Mouse (Mus musculus): ENCODE measurements around the gene Gm765. TPM values are rescaled to one million over a fixed set of nuclear protein-coding genes. Genes with fewer than 3 reads are reported as not detected.

The Gm765 gene
- polyA plus RNA-seq, 1 experiment from 2014 or later: not detected

- Histone ChIP-seq H3K4me2 (no peak overlapping the region), H3K4me1 (replicated peaks) (no peaks in the 10 kb centered on the region), H3K9me3 (replicated peaks) (no peaks in the 10 kb centered on the region), H3K36me3 (no peaks in the 10 kb centered on the region), H3K4me3 (no peak overlapping the region), H3K9ac (no peak overlapping the region), H3K27ac (no peak overlapping the region), H3K27me3 (no peaks in the 10 kb centered on the region)
- 51% methylated on average over 3 of the region's 3 CpGs for WGBS
- ATAC-seq (replicated peaks; ENCODE audit: insufficient number of reproducible peaks, insufficient read depth, low FRiP score, low read depth): no peak
Measured at GRCm38 (mm10) chr6:98288316-98288715, 54.2 kb downstream of the Gm765 start.

DNA sequence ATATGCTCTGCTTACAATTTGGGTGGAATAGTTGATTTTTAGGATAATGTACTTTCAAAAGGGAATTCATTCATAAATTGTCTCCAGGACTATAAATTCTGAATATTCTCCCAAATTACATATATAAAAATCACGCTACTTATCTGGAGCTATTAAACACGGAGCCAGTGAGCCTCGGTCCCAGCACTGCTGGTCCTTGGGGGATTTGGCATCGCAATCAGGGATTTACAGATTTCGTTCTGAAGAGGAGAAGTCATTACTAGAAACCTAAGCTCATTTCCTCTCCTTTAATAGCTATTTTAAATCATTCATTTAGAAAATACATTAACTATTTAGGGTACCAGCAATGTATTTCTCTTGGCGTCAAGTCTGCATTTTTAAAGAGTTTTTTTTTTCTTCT lies 55.0 kb downstream of the Gm765 start:
- Histone ChIP-seq H3K27me3 (no peaks in the 10 kb centered on the region), H3K36me3 (no peaks in the 10 kb centered on the region), H3K27ac (no peak overlapping the region), H3K4me3 (no peak overlapping the region), H3K4me1 (replicated peaks) (no peaks in the 10 kb centered on the region), H3K9ac (no peak overlapping the region), H3K4me2 (no peak overlapping the region), H3K9me3 (replicated peaks) (no peaks in the 10 kb centered on the region)
- WGBS: 69% methylated on average over 6 of the region's 6 CpGs
- ATAC-seq (replicated peaks; ENCODE audit: insufficient number of reproducible peaks, insufficient read depth, low FRiP score, low read depth): no peak

DNA sequence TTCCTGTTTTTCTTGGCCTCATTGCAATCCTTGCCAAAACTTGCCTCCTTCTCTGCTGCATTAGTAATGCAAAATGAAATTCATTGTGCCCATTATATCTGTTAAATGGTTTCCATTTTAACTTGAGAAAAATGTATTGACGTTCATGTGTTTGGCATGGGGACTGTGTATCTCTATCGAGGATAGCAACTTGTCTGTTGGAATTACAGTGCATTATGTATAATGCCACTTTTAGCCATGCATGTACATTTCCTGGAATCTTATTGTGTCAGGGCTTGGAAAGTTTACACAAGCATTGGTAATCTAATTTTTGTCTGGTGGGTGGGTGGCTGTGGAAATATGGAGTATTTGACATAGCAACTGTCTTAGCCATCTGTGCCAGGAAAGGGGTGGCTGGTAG lies 57.4 kb downstream of the Gm765 start:
- Histone ChIP-seq H3K4me1 (replicated peaks) (no peaks in the 10 kb centered on the region), H3K9ac (no peak overlapping the region), H3K4me3 (no peak overlapping the region), H3K36me3 (no peaks in the 10 kb centered on the region), H3K27me3 (no peaks in the 10 kb centered on the region), H3K9me3 (replicated peaks) (no peaks in the 10 kb centered on the region), H3K4me2 (no peak overlapping the region), H3K27ac (no peak overlapping the region)
- no peak for ATAC-seq (replicated peaks; ENCODE audit: insufficient number of reproducible peaks, insufficient read depth, low FRiP score, low read depth)
- 68% methylated on average over 2 of the region's 2 CpGs for WGBS

DNA sequence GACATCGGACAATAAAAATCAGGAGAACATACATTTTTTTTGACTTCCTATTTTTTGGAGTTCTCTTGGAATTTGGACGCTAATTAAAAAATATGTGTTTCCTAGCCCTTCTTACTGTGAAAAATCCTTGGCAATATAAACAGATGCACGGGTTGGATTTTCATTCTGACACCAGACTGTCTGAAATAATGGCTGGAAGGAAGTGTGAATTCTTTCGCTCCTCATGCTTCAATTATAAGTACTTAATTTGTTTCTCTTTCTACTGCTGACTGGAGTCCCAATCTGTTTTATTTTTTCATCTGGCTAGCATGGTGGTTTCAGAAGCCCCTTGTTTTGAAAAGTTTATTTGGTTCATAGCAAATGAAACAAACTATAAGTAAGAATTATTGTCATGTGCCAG lies 59.8 kb downstream of the Gm765 start:
- Histone ChIP-seq H3K4me2 (no peak overlapping the region), H3K27me3 (no peaks in the 10 kb centered on the region), H3K4me1 (replicated peaks) (no peaks in the 10 kb centered on the region), H3K4me3 (no peak overlapping the region), H3K36me3 (no peaks in the 10 kb centered on the region), H3K9ac (no peak overlapping the region), H3K27ac (no peak overlapping the region), H3K9me3 (replicated peaks) (no peaks in the 10 kb centered on the region)
- no peak for ATAC-seq (replicated peaks; ENCODE audit: insufficient number of reproducible peaks, insufficient read depth, low FRiP score, low read depth)
- whole genome bisulfite sequencing: 78% methylated on average over 4 of the region's 4 CpGs

DNA sequence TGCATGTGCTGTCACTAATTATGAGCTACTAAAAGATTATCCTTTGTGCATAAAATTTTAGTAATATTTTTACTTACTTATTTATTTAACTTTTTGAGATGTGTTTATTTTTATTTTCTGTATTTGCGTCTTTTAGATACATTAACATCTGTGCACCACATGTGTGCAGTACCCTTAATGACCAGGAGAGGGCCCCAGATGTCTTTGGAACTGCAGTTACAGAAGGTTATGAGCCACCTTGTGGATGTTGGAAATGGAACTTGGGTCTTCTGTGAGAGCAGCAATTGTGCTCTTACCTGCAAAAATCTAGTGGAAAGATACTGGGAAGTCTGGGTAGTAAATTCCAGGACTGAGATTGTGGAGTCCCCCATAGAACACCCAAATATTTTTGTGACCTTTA lies 71.0 kb downstream of the Gm765 start:
- Histone ChIP-seq H3K27ac (no peak overlapping the region), H3K27me3 (no peaks in the 10 kb centered on the region), H3K9ac (no peak overlapping the region), H3K4me3 (no peak overlapping the region), H3K36me3 (no peaks in the 10 kb centered on the region), H3K4me1 (replicated peaks) (no peaks in the 10 kb centered on the region), H3K4me2 (no peak overlapping the region), H3K9me3 (replicated peaks) (no peaks in the 10 kb centered on the region)
- WGBS: 78% methylated on average over 1 of the region's 1 CpGs
- no peak for ATAC-seq (replicated peaks; ENCODE audit: insufficient number of reproducible peaks, insufficient read depth, low FRiP score, low read depth)

GRCm38 (mm10) chr6:98262961-98263360 lies 79.6 kb downstream of the Gm765 start:
- H3K9ac ChIP-seq: no peak overlapping the region
- no peak for ATAC-seq (replicated peaks; ENCODE audit: insufficient number of reproducible peaks, insufficient read depth, low FRiP score, low read depth)
- no peaks in the 10 kb centered on the region for H3K4me1 ChIP-seq (replicated peaks)
- H3K9me3 ChIP-seq (replicated peaks): peaks cover 8% of the 10 kb centered on the region; the same call in 1 of the 2 replicates
- whole genome bisulfite sequencing: 55% methylated on average over 2 of the region's 2 CpGs
- no peaks in the 10 kb centered on the region for H3K36me3 ChIP-seq
- no peak overlapping the region for H3K4me2 ChIP-seq
- no peaks in the 10 kb centered on the region for H3K27me3 ChIP-seq
- no peak overlapping the region for H3K27ac ChIP-seq
- H3K4me3 ChIP-seq: no peak overlapping the region

GRCm38 (mm10) chr6:98259016-98259415 lies 83.5 kb downstream of the Gm765 start:
- Histone ChIP-seq H3K27me3 (no peaks in the 10 kb centered on the region), H3K9me3 (replicated peaks) (peaks cover 8% of the 10 kb centered on the region; the same call in 1 of the 2 replicates), H3K9ac (no peak overlapping the region), H3K36me3 (no peaks in the 10 kb centered on the region), H3K27ac (no peak overlapping the region), H3K4me3 (no peak overlapping the region), H3K4me1 (replicated peaks) (no peaks in the 10 kb centered on the region), H3K4me2 (no peak overlapping the region)
- 61% methylated on average over 2 of the region's 2 CpGs for WGBS
- no peak for ATAC-seq (replicated peaks; ENCODE audit: insufficient number of reproducible peaks, insufficient read depth, low FRiP score, low read depth)

- Histone ChIP-seq H3K4me1 (replicated peaks) (no peaks in the 10 kb centered on the region), H3K36me3 (no peaks in the 10 kb centered on the region), H3K9ac (no peak overlapping the region), H3K9me3 (replicated peaks) (no peaks in the 10 kb centered on the region), H3K27ac (no peak overlapping the region), H3K27me3 (no peaks in the 10 kb centered on the region), H3K4me3 (no peak overlapping the region), H3K4me2 (no peak overlapping the region)
- 84% methylated on average over 2 of the region's 2 CpGs for WGBS
- no peak for ATAC-seq (replicated peaks; ENCODE audit: insufficient number of reproducible peaks, insufficient read depth, low FRiP score, low read depth)
Measured at GRCm38 (mm10) chr6:98246449-98246848, 96.1 kb downstream of the Gm765 start.

DNA sequence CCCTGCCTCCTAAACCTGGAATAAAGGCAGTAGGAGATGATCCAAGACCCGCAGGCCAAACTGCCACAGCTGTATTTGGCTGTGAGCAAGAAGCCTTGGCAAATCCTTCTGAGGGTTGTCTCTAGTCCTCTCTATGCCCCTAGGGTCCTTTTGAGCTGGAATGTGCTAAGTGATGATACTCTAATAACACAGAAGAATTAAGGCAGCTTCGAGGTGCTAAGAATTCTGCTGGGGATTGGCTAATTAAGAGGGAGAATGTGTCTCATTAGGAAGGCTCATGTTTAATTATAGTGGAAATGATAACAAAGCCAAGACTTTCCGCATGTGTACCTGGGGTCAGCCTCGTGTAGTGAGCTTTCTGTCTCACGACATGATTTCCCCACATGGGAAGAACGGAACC lies 99.4 kb downstream of the Gm765 start:
- Histone ChIP-seq H3K4me1 (replicated peaks) (no peaks in the 10 kb centered on the region), H3K27ac (no peak overlapping the region), H3K9me3 (replicated peaks) (no peaks in the 10 kb centered on the region), H3K4me2 (no peak overlapping the region), H3K36me3 (no peaks in the 10 kb centered on the region), H3K27me3 (no peaks in the 10 kb centered on the region), H3K4me3 (no peak overlapping the region), H3K9ac (no peak overlapping the region)
- 57% methylated on average over 6 of the region's 6 CpGs for WGBS
- ATAC-seq (replicated peaks; ENCODE audit: insufficient number of reproducible peaks, insufficient read depth, low FRiP score, low read depth): no peak

DNA sequence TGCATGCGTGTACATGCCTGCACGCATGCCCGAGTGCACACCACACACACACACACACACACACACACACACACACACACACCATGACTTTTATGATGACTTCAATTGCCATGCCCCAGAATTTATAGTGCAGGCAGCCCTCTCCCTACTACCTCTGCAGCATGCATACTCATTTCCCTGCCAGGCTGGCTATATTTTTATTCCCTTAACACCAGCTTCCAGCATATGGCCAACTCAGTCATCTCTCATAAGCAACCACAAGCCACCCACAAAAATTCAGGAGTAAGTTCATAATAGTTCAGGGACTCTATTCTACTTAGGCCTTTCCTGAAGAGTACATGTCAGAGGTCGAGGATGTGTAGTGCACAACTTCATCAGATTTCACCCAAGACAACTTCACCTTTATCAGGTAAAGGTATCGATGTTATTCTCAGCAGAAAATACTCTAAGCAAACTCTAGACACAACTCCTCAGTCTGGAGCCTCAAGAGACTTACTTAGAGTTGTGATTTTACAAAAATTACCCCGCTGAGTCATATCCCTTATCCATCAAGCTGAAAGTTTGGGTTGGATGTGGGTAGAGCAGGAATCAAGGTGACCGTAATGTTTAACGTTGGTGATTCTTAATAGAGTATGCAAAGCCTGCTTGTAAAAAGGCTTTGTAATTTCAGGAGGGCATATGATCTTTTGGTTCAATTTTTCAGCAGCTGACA lies 101.8 kb downstream of the Gm765 start:
- H3K36me3 ChIP-seq: no peaks in the 10 kb centered on the region
- WGBS: 82% methylated on average over 8 of the region's 8 CpGs
- H3K4me1 ChIP-seq (replicated peaks): no peaks in the 10 kb centered on the region
- H3K9ac ChIP-seq: no peak overlapping the region
- H3K4me2 ChIP-seq: no peak overlapping the region
- H3K27me3 ChIP-seq: no peaks in the 10 kb centered on the region
- H3K9me3 ChIP-seq (replicated peaks): no peaks in the 10 kb centered on the region
- no peak overlapping the region for H3K27ac ChIP-seq
- no peak overlapping the region for H3K4me3 ChIP-seq
- ATAC-seq (replicated peaks; ENCODE audit: insufficient number of reproducible peaks, insufficient read depth, low FRiP score, low read depth): no peak

DNA sequence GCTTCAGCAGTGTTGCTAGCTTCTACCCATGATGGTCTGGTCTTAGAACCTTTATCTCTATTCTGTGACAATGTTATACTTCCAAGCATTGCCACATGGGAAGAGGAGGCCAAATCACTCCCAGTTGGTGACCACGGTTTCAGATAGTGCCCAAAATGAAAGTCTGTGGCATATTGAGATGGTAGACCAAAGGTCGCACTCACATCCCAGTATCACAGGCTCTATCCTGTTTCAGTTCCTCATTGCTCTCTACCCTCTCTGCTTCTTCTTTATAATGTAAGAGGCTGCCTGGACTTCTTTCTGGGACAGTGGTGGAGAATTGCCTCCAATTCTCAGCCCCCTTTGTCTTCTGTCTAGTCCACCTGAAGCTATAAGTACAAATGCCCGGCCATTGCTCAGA lies 108.5 kb downstream of the Gm765 start:
- H3K36me3 ChIP-seq: no peaks in the 10 kb centered on the region
- no peaks in the 10 kb centered on the region for H3K4me1 ChIP-seq (replicated peaks)
- H3K4me3 ChIP-seq: no peak overlapping the region
- H3K9me3 ChIP-seq (replicated peaks): no peaks in the 10 kb centered on the region
- H3K27me3 ChIP-seq: no peaks in the 10 kb centered on the region
- H3K4me2 ChIP-seq: no peak overlapping the region
- ATAC-seq (replicated peaks; ENCODE audit: insufficient number of reproducible peaks, insufficient read depth, low FRiP score, low read depth): no peak
- H3K27ac ChIP-seq: no peak overlapping the region
- no peak overlapping the region for H3K9ac ChIP-seq
- WGBS: 85% methylated on average over 3 of the region's 3 CpGs

- Histone ChIP-seq H3K9me3 (replicated peaks) (no peaks in the 10 kb centered on the region), H3K36me3 (no peaks in the 10 kb centered on the region), H3K27ac (no peak overlapping the region), H3K4me2 (no peak overlapping the region), H3K27me3 (no peaks in the 10 kb centered on the region), H3K4me1 (replicated peaks) (no peaks in the 10 kb centered on the region), H3K4me3 (no peak overlapping the region), H3K9ac (no peak overlapping the region)
- ATAC-seq (replicated peaks; ENCODE audit: insufficient number of reproducible peaks, insufficient read depth, low FRiP score, low read depth): no peak
- 91% methylated on average over 8 of the region's 8 CpGs for WGBS
Measured at GRCm38 (mm10) chr6:98223923-98224322, 118.6 kb downstream of the Gm765 start.

All from heart, embryonic 15.5 days (tissue).